Mouse (Mus musculus) neural tube, embryonic 13.5 days (tissue): ENCODE results near the gene Yipf2. TPM values are rescaled to one million over a fixed set of nuclear protein-coding genes. Genes with fewer than 3 reads are reported as not detected.

ENCODE experiments used
- ATAC-seq: fragments of 200-750 bp; cut with Nextera tagmentation; 2 replicates; pipeline ENCODE4 v1.8.0; 2017; ENCODE audit warnings: low read depth, mild to moderate bottlenecking, moderate TSS enrichment, moderate library complexity
- H3K27ac ChIP-seq: fragments of 300-500 bp; sonication (generic); replicated peaks from 2 replicates; pipeline ENCODE4 v1.5.1; 2015; ENCODE audit warnings: moderate library complexity, mild to moderate bottlenecking, inconsistent platforms
- H3K27me3 ChIP-seq: fragments of 300-500 bp; sonication (generic); 2 replicates; pipeline ENCODE4 v1.6.1; 2015; ENCODE audit warnings: mild to moderate bottlenecking, inconsistent platforms
- H3K36me3 ChIP-seq: fragments of 300-500 bp; sonication (generic); 2 replicates; pipeline ENCODE4 v1.6.1; 2015; ENCODE audit warnings: mild to moderate bottlenecking, inconsistent platforms
- H3K4me1 ChIP-seq: fragments of 300-500 bp; sonication (generic); replicated peaks from 2 replicates; pipeline ENCODE4 v1.6.1; 2015; ENCODE audit warnings: inconsistent platforms
- H3K4me2 ChIP-seq: fragments of 300-500 bp; sonication (generic); 2 replicates; pipeline ENCODE4 v1.6.1; 2015; ENCODE audit warnings: inconsistent platforms, mild to moderate bottlenecking, moderate library complexity
- H3K4me3 ChIP-seq: fragments of 300-500 bp; sonication (generic); 2 replicates; pipeline ENCODE4 v1.5.1; 2015; ENCODE audit warnings: mild to moderate bottlenecking, inconsistent platforms
- H3K9ac ChIP-seq: fragments of 300-500 bp; sonication (generic); 2 replicates; pipeline ENCODE4 v1.6.1; 2015; ENCODE audit warnings: moderate library complexity, mild to moderate bottlenecking, inconsistent platforms
- H3K9me3 ChIP-seq: fragments of 300-500 bp; sonication (generic); 2 replicates; pipeline ENCODE4 v1.6.1; 2016; ENCODE audit warnings: inconsistent platforms
- WGBS: fragments of 180-500 bp; shearing (Covaris S2); methylation state at CpG from one replicate; pipeline ENCODE4 v1.1.7; 2015; 5-methylcytosine and 5-hydroxymethylcytosine counted together
- polyA plus RNA-seq: library from polyadenylated mRNA; unstranded; fragments of >200 nt; fragmentation: Nextera tagmentation; extraction: Ambion mirVana; gene quantifications from 2 replicates; pipeline ENCODE4 v1.2.1, GENCODE M21; 2015

Gene Yipf2
- polyA plus RNA-seq, 1 experiment from 2014 or later: 23.5 TPM

- Histone ChIP-seq H3K27me3 (no peaks in the 10 kb centered on the region), H3K4me3 (peak overlapping the region; percentile 99), H3K4me1 (peaks cover 39% of the 10 kb centered on the region), H3K9ac (peak overlapping the region; percentile 90), H3K27ac (peak overlapping the region; percentile 91), H3K9me3 (no peaks in the 10 kb centered on the region), H3K4me2 (peak overlapping the region; percentile 98), H3K36me3 (peaks cover 55% of the 10 kb centered on the region)
- 1% methylated on average over 69 of the region's 69 CpGs for WGBS
- ATAC-seq: peak; percentile 68
Observed at GRCm38 (mm10) chr9:21593122-21593721, 594 bp upstream of the Yipf2 start.

GRCm38 (mm10) chr9:21591831-21592702 is 561 bp downstream of the Yipf2 start:
- Histone ChIP-seq H3K9ac (peak overlapping the region; percentile 77), H3K4me1 (peaks cover 39% of the 10 kb centered on the region), H3K27ac (peak overlapping the region; percentile 82), H3K9me3 (no peaks in the 10 kb centered on the region), H3K27me3 (no peaks in the 10 kb centered on the region), H3K36me3 (peaks cover 63% of the 10 kb centered on the region), H3K4me3 (peak overlapping the region; percentile 99), H3K4me2 (peak overlapping the region; percentile 98)
- 21% methylated on average over 17 of the region's 17 CpGs for WGBS
- ATAC-seq: peak; percentile 83

DNA sequence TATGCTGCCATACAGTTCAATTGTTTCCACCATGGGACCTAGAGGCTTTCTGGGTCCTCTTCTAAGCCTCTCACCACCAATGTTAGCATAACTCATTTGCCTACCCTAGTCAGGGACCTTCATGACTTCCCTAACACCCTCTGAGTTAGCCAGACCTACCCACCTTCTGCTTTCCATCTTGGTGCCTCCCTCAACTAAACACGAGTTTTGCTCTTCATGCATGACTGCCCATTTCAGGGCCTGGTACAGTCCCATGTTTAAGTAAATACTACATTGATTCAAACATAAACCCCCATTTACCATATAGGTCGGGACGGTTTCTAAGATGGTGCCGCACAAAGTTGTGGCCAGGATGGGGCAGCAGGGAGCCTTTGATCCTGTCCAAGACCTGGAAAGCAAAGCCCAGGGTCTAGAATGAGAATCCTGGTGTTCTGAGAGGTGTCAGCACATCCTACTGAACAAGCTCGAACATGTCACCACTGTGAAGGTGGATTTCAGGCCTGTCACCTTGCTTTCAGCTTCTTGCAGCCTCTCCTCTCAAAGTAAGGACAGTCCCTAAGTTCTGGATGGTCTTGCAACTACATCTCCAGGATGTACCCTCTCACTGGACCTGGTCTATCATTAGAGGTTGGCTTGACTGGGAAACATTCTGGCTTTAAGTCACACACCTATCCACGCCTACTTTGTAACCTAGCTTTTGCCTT is 1.3 kb downstream of the Yipf2 start:
- no peak for ATAC-seq
- Histone ChIP-seq H3K36me3 (peaks cover 65% of the 10 kb centered on the region), H3K9ac (peak overlapping the region; percentile 77; the same call in 1 of the 2 replicates), H3K4me1 (peaks cover 39% of the 10 kb centered on the region), H3K4me3 (peak overlapping the region; percentile 99), H3K27ac (no peak overlapping the region), H3K9me3 (no peaks in the 10 kb centered on the region), H3K4me2 (peak overlapping the region; percentile 98), H3K27me3 (no peaks in the 10 kb centered on the region)
- WGBS: 85% methylated on average over 6 of the region's 6 CpGs

- no peak overlapping the region for H3K9ac ChIP-seq
- H3K36me3 ChIP-seq: peaks cover 66% of the 10 kb centered on the region
Observed at GRCm38 (mm10) chr9:21589538-21589937, 3.1 kb downstream of the Yipf2 start.

DNA sequence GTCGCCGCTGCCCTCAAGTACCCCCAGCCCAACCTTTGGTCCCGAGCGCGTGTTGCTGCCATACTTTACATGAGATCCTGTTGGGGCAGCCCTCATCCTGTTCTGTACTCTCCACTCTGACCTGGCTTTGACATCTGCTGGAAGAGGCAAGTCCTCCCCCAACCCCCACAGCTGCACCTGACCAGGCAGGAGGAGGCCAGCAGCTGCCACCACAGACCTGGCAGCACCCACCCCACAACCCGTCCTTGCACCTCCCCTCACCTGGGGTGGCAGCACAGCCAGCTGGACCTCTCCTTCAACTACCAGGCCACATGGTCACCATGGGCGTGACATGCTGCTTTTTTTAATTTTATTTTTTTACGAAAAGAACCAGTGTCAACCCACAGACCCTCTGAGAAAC is 4.3 kb downstream of the Yipf2 start:
- no peak for ATAC-seq
- WGBS: 94% methylated on average over 8 of the region's 8 CpGs
- Histone ChIP-seq H3K4me3 (no peak overlapping the region), H3K27me3 (no peaks in the 10 kb centered on the region), H3K27ac (no peak overlapping the region), H3K9ac (0 out of 2 replicates have a peak overlapping the region, but pooled peaks have one; percentile 3), H3K4me1 (peaks cover 17% of the 10 kb centered on the region), H3K9me3 (no peaks in the 10 kb centered on the region), H3K4me2 (no peak overlapping the region), H3K36me3 (peaks cover 78% of the 10 kb centered on the region)

More at GRCm38 (mm10) chr9:21589538-21589937, 3.1 kb downstream of the Yipf2 start:
- Histone ChIP-seq H3K27ac (no peak overlapping the region), H3K9me3 (no peaks in the 10 kb centered on the region), H3K4me2 (no peak overlapping the region), H3K4me1 (peaks cover 29% of the 10 kb centered on the region), H3K4me3 (no peak overlapping the region), H3K27me3 (no peaks in the 10 kb centered on the region)
- ATAC-seq: no peak
- 93% methylated on average over 5 of the region's 5 CpGs for WGBS

- no peaks in the 10 kb centered on the region for H3K9me3 ChIP-seq
- no peaks in the 10 kb centered on the region for H3K27me3 ChIP-seq
- WGBS: 89% methylated on average over 23 of the region's 23 CpGs
- no peak overlapping the region for H3K4me2 ChIP-seq
- ATAC-seq: no peak
- H3K27ac ChIP-seq: no peak overlapping the region
- H3K9ac ChIP-seq: no peak overlapping the region
- peaks cover 16% of the 10 kb centered on the region for H3K4me1 ChIP-seq
- H3K36me3 ChIP-seq: peaks cover 84% of the 10 kb centered on the region
- no peak overlapping the region for H3K4me3 ChIP-seq
Observed at GRCm38 (mm10) chr9:21587678-21588349, 4.8 kb downstream of the Yipf2 start.

- Histone ChIP-seq H3K4me1 (no peaks in the 10 kb centered on the region), H3K9me3 (no peaks in the 10 kb centered on the region), H3K36me3 (peaks cover 100% of the 10 kb centered on the region), H3K4me2 (no peak overlapping the region), H3K4me3 (no peak overlapping the region), H3K9ac (no peak overlapping the region), H3K27ac (no peak overlapping the region), H3K27me3 (no peaks in the 10 kb centered on the region)
- no peak for ATAC-seq
- WGBS: 94% methylated on average over 1 of the region's 1 CpGs
Observed at GRCm38 (mm10) chr9:21585401-21585800, 7.2 kb downstream of the Yipf2 start.

GRCm38 (mm10) chr9:21578226-21578625 is 14.4 kb downstream of the Yipf2 start:
- H3K27me3 ChIP-seq: no peaks in the 10 kb centered on the region
- ATAC-seq: no peak
- no peak overlapping the region for H3K4me2 ChIP-seq
- H3K27ac ChIP-seq: no peak overlapping the region
- H3K9me3 ChIP-seq: no peaks in the 10 kb centered on the region
- WGBS: 69% methylated on average over 3 of the region's 3 CpGs
- H3K9ac ChIP-seq: no peak overlapping the region
- H3K4me3 ChIP-seq: no peak overlapping the region
- H3K4me1 ChIP-seq: no peaks in the 10 kb centered on the region
- peaks cover 96% of the 10 kb centered on the region for H3K36me3 ChIP-seq

DNA sequence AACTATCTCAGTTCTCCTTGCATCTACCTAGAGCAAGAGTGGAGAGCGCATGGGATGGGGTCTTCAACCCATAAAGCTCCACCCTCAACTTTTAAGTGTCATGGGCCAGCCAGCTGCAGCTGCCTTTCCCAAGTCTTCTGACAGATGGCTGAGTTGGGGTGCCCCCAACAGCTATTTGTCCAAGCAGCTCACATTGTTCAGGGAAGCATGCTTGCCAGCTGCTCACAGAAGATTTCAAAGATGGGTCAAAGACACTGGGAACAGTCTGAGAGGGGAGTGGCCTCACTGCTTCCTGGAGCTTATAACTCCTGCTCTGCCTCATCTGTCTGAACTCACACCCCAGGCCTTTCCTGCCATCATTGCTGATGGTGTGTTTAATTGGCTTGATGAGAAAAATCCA is 16.3 kb downstream of the Yipf2 start:
- WGBS: 79% methylated on average over 1 of the region's 1 CpGs

GRCm38 (mm10) chr9:21575253-21575652 is 17.4 kb downstream of the Yipf2 start:
- Histone ChIP-seq H3K4me3 (no peak overlapping the region), H3K4me2 (no peak overlapping the region), H3K9me3 (no peaks in the 10 kb centered on the region), H3K36me3 (peaks cover 95% of the 10 kb centered on the region), H3K27me3 (no peaks in the 10 kb centered on the region), H3K27ac (no peak overlapping the region), H3K9ac (no peak overlapping the region), H3K4me1 (no peaks in the 10 kb centered on the region)
- 94% methylated on average over 10 of the region's 10 CpGs for WGBS
- ATAC-seq: no peak

More for the DNA sequence above, 16.3 kb downstream of the Yipf2 start:
- H3K9ac ChIP-seq: no peak overlapping the region
- ATAC-seq: no peak
- H3K4me3 ChIP-seq: no peak overlapping the region
- no peaks in the 10 kb centered on the region for H3K9me3 ChIP-seq
- no peaks in the 10 kb centered on the region for H3K4me1 ChIP-seq
- H3K27ac ChIP-seq: no peak overlapping the region
- H3K4me2 ChIP-seq: no peak overlapping the region
- no peaks in the 10 kb centered on the region for H3K27me3 ChIP-seq
- peaks cover 96% of the 10 kb centered on the region for H3K36me3 ChIP-seq

GRCm38 (mm10) chr9:21574012-21574801 is 18.4 kb downstream of the Yipf2 start:
- Histone ChIP-seq H3K27ac (no peak overlapping the region), H3K9me3 (no peaks in the 10 kb centered on the region), H3K4me2 (no peak overlapping the region), H3K36me3 (peaks cover 95% of the 10 kb centered on the region), H3K4me3 (no peak overlapping the region), H3K9ac (no peak overlapping the region), H3K4me1 (no peaks in the 10 kb centered on the region), H3K27me3 (no peaks in the 10 kb centered on the region)
- ATAC-seq: no peak
- 96% methylated on average over 8 of the region's 8 CpGs for WGBS
